Mouse (Mus musculus) megakaryocyte progenitor cell, adult 5-6 weeks (primary cell): ENCODE measurements at regions not wholly inside any gene's neighbourhood (a gene's known extent, or its start where the extent isn't known, plus 50 kb on each side); places are given as distances from the start of the nearest gene placed in this dataset.
A peak's percentile ranks its signal among the peaks of the same experiment; 100 is the strongest.

Source experiments
- ATAC-seq: replicated peaks from 2 replicates; pipeline ENCODE4 v1.8.0; 2016; ENCODE audit warnings: mild to moderate bottlenecking, moderate TSS enrichment, inconsistent platforms; ENCODE audit not compliant: poor library complexity

- ATAC-seq, result no peak
Observed at GRCm38 (mm10) chr4:9035350-9035749, 796.5 kb upstream of the Car8 start.

GRCm38 (mm10) chr4:9034280-9034679 lies 795.4 kb upstream of the Car8 start:
- no peak for ATAC-seq

- no peak for ATAC-seq
Observed at GRCm38 (mm10) chr4:9033106-9033642, 794.3 kb upstream of the Car8 start.

GRCm38 (mm10) chr4:9031634-9032033 lies 792.8 kb upstream of the Car8 start:
- ATAC-seq, result no peak

GRCm38 (mm10) chr4:9028946-9029345 lies 790.1 kb upstream of the Car8 start:
- no peak for ATAC-seq

GRCm38 (mm10) chr4:9028475-9028874 lies 789.6 kb upstream of the Car8 start:
- peak; percentile 22 for ATAC-seq

- ATAC-seq, result peak; percentile 94
Observed at GRCm38 (mm10) chr4:9027798-9028404, 789.1 kb upstream of the Car8 start.

GRCm38 (mm10) chr4:9027383-9027782 lies 788.5 kb upstream of the Car8 start:
- no peak for ATAC-seq

- ATAC-seq, result no peak
Observed at GRCm38 (mm10) chr4:9026841-9027240, 788.0 kb upstream of the Car8 start.

- ATAC-seq, result no peak
Observed at GRCm38 (mm10) chr4:9025821-9026470, 787.1 kb upstream of the Car8 start.

- no peak for ATAC-seq
Observed at GRCm38 (mm10) chr4:9024216-9024925, 785.5 kb upstream of the Car8 start.

GRCm38 (mm10) chr4:9019241-9020110 lies 780.6 kb upstream of the Car8 start:
- ATAC-seq, result no peak

GRCm38 (mm10) chr4:9018236-9018635 lies 779.4 kb upstream of the Car8 start:
- peak; percentile 52 for ATAC-seq

GRCm38 (mm10) chr4:9016504-9017040 lies 777.7 kb upstream of the Car8 start:
- no peak for ATAC-seq

GRCm38 (mm10) chr4:9015528-9016503 lies 777.0 kb upstream of the Car8 start:
- ATAC-seq, result peak; percentile 46

GRCm38 (mm10) chr4:9014986-9015385 lies 776.1 kb upstream of the Car8 start:
- ATAC-seq, result no peak

- ATAC-seq, result no peak
Observed at GRCm38 (mm10) chr4:9012787-9013186, 773.9 kb upstream of the Car8 start.

- ATAC-seq, result no peak
Observed at GRCm38 (mm10) chr4:9011952-9012351, 773.1 kb upstream of the Car8 start.

- ATAC-seq, result no peak
Observed at GRCm38 (mm10) chr4:9011129-9011518, 772.3 kb upstream of the Car8 start.
